Mouse (Mus musculus) liver, embryonic 14.5 days (tissue): ENCODE data around the gene Cox6a2. TPM values are rescaled to one million over a fixed set of nuclear protein-coding genes. Genes with fewer than 3 reads are reported as not detected.

ENCODE experiments used
- ATAC-seq: fragments of 200-750 bp; cut with Nextera tagmentation; 2 replicates; pipeline ENCODE4 v1.8.0; 2017; ENCODE audit warnings: moderate number of reproducible peaks, mild to moderate bottlenecking, moderate library complexity; ENCODE audit not compliant: insufficient read depth
- DNase-seq, 3 experiments: peaks; one replicate each; pipeline ENCODE4 v3.0.0-alpha.2; 2012 to 2013; ENCODE audit warnings: low read depth in 3 of 3, low spot score in 3 of 3
- H3K27ac ChIP-seq: fragments of 300-500 bp; sonication (generic); 2 replicates; pipeline ENCODE4 v1.5.1; 2014; ENCODE audit warnings: moderate library complexity, mild to moderate bottlenecking, control low read depth, inconsistent platforms
- H3K27me3 ChIP-seq: fragments of 300-500 bp; sonication (generic); 2 replicates; pipeline ENCODE4 v1.6.1; 2014; ENCODE audit warnings: mild to moderate bottlenecking, low read length, moderate library complexity; ENCODE audit not compliant: control insufficient read depth, insufficient read depth
- H3K36me3 ChIP-seq: fragments of 300-500 bp; sonication (generic); replicated peaks from 2 replicates; pipeline ENCODE4 v1.6.1; 2014; ENCODE audit warnings: low read depth; ENCODE audit not compliant: control insufficient read depth, insufficient read depth
- H3K4me1 ChIP-seq, 2 experiments: fragments of 200-500 bp in 1 of 2; fragments of 300-500 bp in 1 of 2; sonication (generic) in 1 of 2; replicated peaks; 2 replicates each; pipeline ENCODE4 v1.6.1; 2012 to 2014; ENCODE audit warnings: antibody characterized with exemption in 1 of 2, inconsistent platforms in 1 of 2, low read length in 1 of 2; ENCODE audit not compliant: control insufficient read depth in 2 of 2, insufficient read depth in 2 of 2
- H3K4me2 ChIP-seq: fragments of 300-500 bp; sonication (generic); 2 replicates; pipeline ENCODE4 v1.6.1; 2014; ENCODE audit warnings: low read depth, mild to moderate bottlenecking, control low read depth, moderate library complexity
- H3K4me3 ChIP-seq, 2 experiments: fragments of 200-500 bp in 1 of 2; fragments of 300-500 bp in 1 of 2; sonication (generic) in 1 of 2; 2 replicates each; pipeline ENCODE4 v1.5.1; 2012 to 2014; ENCODE audit warnings: low read depth in 2 of 2, low read length in 2 of 2, mild to moderate bottlenecking in 2 of 2, control low read depth in 1 of 2, inconsistent platforms in 1 of 2, moderate library complexity in 1 of 2; ENCODE audit not compliant: insufficient read depth in 1 of 2
- H3K9ac ChIP-seq: fragments of 300-500 bp; sonication (generic); replicated peaks from 2 replicates; pipeline ENCODE4 v1.6.1; 2014; ENCODE audit warnings: mild to moderate bottlenecking, control low read depth, moderate library complexity
- H3K9me3 ChIP-seq: fragments of 300-500 bp; sonication (generic); 2 replicates; pipeline ENCODE4 v1.6.1; 2016; ENCODE audit warnings: low read length, mixed read lengths; ENCODE audit not compliant: control insufficient read depth
- CTCF ChIP-seq: IDR thresholded peaks from 2 replicates; pipeline ENCODE4 v1.5.1; 2016; ENCODE audit warnings: antibody characterized with exemption, low read depth, control low read depth
- EP300 ChIP-seq: IDR thresholded peaks from 2 replicates; pipeline ENCODE4 v1.6.1; 2016; ENCODE audit warnings: antibody characterized with exemption, low read depth
- WGBS: fragments of 180-500 bp; shearing (Covaris S2); extraction: QIAGEN DNeasy Blood & Tissue Kit; methylation state at CpG from one replicate; pipeline ENCODE4 v1.1.7; 2014; ENCODE audit not compliant: insufficient replicate concordance; 5-methylcytosine and 5-hydroxymethylcytosine counted together
- polyA plus RNA-seq, 2 experiments: library from polyadenylated mRNA; depleted of rRNA in 1 of 2; stranded (reverse) in 1 of 2; unstranded in 1 of 2; fragments of >200 nt; fragmentation: Nextera tagmentation in 1 of 2; extraction: Ambion mirVana in 1 of 2; gene quantifications; 2 replicates each; pipeline versions ENCODE4 v1.2.1 to v1.2.3; 2012 to 2014

The Cox6a2 gene
- polyA plus RNA-seq, 2 experiments, result 0.37 to 0.76 TPM

GRCm38 (mm10) chr7:128236426-128236825 is 30.2 kb upstream of the Cox6a2 start:
- peak overlapping the region; percentile 74 for H3K4me2 ChIP-seq
- H3K4me1 ChIP-seq, result peaks cover 9 to 10% of the 10 kb centered on the region in 2 experiments
- no peak overlapping the region for H3K9ac ChIP-seq
- TF ChIP-seq EP300 (no peak), CTCF (no peak)
- DNase-seq (no peak), ATAC-seq (no peak)
- peak overlapping the region; percentile 71 to 97; a peak in 3 of 4 replicates for H3K4me3 ChIP-seq
- WGBS, result 86% methylated on average over 13 of the region's 13 CpGs
- H3K36me3 ChIP-seq, result peaks cover 5% of the 10 kb centered on the region
- no peak overlapping the region for H3K27ac ChIP-seq
- no peaks in the 10 kb centered on the region for H3K27me3 ChIP-seq
- H3K9me3 ChIP-seq, result no peaks in the 10 kb centered on the region

GRCm38 (mm10) chr7:128235481-128235880 is 29.3 kb upstream of the Cox6a2 start:
- Histone ChIP-seq H3K27me3 (no peaks in the 10 kb centered on the region), H3K4me2 (no peak overlapping the region), H3K4me1 (peaks cover 9 to 10% of the 10 kb centered on the region in 2 experiments), H3K9ac (no peak overlapping the region), H3K4me3 (no peak overlapping the region), H3K9me3 (no peaks in the 10 kb centered on the region), H3K36me3 (peaks cover 5% of the 10 kb centered on the region), H3K27ac (no peak overlapping the region)
- DNase-seq (no peak), ATAC-seq (no peak)
- TF ChIP-seq CTCF (no peak), EP300 (no peak)
- WGBS, result 83% methylated on average over 1 of the region's 1 CpGs

GRCm38 (mm10) chr7:128234796-128235195 is 28.6 kb upstream of the Cox6a2 start:
- Histone ChIP-seq H3K9ac (no peak overlapping the region), H3K4me2 (no peak overlapping the region), H3K27ac (no peak overlapping the region), H3K4me1 (peaks cover 9 to 10% of the 10 kb centered on the region in 2 experiments), H3K9me3 (no peaks in the 10 kb centered on the region), H3K4me3 (no peak overlapping the region), H3K27me3 (no peaks in the 10 kb centered on the region), H3K36me3 (no peaks in the 10 kb centered on the region)
- WGBS, result 62% methylated on average over 2 of the region's 2 CpGs
- ATAC-seq, result no peak
- no peak for TF ChIP-seq CTCF
- no peak for TF ChIP-seq EP300
- DNase-seq, result no peak

DNA sequence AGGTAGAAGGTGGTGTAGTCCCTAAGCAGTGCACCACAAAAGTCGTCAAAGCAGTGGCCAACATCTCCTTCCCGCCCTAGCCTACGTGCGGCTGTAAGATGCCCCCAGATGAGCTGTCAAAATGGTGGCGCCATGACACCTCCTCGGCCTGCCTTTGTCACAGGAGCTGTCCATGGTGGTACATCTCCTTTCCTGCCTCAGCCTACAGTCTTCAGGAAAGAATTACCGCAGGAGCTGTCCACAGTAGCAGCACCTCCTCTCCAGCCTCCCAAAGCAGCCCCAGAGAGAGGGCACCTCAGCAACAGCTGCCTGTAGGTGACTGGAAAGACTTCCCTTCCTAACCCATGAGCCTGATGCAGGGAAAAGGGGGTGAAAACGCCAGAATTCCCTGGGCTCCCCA is 25.6 kb upstream of the Cox6a2 start:
- peak in 2 of 3 experiments; percentile 26 to 41 for DNase-seq
- Histone ChIP-seq H3K36me3 (no peaks in the 10 kb centered on the region), H3K4me3 (no peak overlapping the region), H3K27me3 (no peaks in the 10 kb centered on the region), H3K27ac (no peak overlapping the region), H3K9ac (no peak overlapping the region), H3K4me1 (peaks cover 0 to under 1% of the 10 kb centered on the region in 2 experiments; a peak in 2 of 4 replicates), H3K9me3 (no peaks in the 10 kb centered on the region), H3K4me2 (no peak overlapping the region)
- no peak for ATAC-seq
- TF ChIP-seq CTCF, result no peak
- no peak for TF ChIP-seq EP300
- 29% methylated on average over 8 of the region's 8 CpGs for WGBS

DNA sequence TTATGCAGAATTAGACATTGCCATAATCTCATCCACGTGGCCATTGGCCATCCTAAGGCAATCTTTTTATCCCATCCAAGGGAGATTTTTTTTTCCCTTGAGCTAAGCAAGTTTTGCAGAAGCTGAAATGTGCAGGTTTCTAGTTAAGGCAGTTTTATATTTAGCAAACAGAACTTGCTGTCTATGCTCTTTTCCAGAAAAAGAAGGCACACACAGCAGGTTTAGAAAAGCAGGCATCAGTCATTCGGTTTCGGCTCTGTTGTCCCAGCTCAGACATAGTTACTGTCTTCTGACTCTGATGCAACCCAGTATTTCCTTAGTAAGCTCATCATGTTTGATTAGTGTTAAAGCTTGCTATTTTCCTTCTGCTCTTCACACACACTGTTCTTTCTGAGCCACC is 14.7 kb upstream of the Cox6a2 start:
- DNase-seq, result no peak
- Histone ChIP-seq H3K9ac (no peak overlapping the region), H3K27ac (no peak overlapping the region), H3K27me3 (no peaks in the 10 kb centered on the region), H3K9me3 (no peaks in the 10 kb centered on the region), H3K4me1 (no peaks in the 10 kb centered on the region), H3K36me3 (no peaks in the 10 kb centered on the region), H3K4me2 (no peak overlapping the region), H3K4me3 (no peak overlapping the region)
- ATAC-seq, result no peak
- 67% methylated on average over 3 of the region's 3 CpGs for WGBS
- no peak for TF ChIP-seq EP300
- no peak for TF ChIP-seq CTCF
